Mouse (Mus musculus) urinary bladder, postnatal 0 days (tissue): ENCODE measurements around the gene Glp1r. TPM values are rescaled to one million over a fixed set of nuclear protein-coding genes. Genes with fewer than 3 reads are reported as not detected.

Experiments used
- microRNA-seq: library from miRNA; unstranded; fragments of <30 nt; microRNA quantifications from one replicate; pipeline ENCODE4, GENCODE M21; 2016
- polyA plus RNA-seq: library from polyadenylated mRNA; unstranded; fragments of >200 nt; fragmentation: Nextera tagmentation; extraction: Ambion mirVana; gene quantifications from 2 replicates; pipeline ENCODE4 v1.2.1, GENCODE M21; 2015

Glp1r gene
- polyA plus RNA-seq: 0.04 TPM in 1 of 2 replicates, not detected in the other

GRCm38 (mm10) chr17:30901627-30902026 is at the start of gene Glp1r:
TSS of gene Glp1r (plus strand) at chr17:30901817.

GRCm38 (mm10) chr17:30954340-30954739 is 52.7 kb downstream of the Glp1r start, which contains the start of gene Umodl1:
TSS of gene Umodl1 (plus strand) at chr17:30954640.

Small RNAs within 50 kb of the gene (microRNA-seq; reads per million reads assigned to microRNA genes)
- gene Gm24026: not detected

Other genes starting within 250 kb of the Glp1r start
- gene Umodl1, start 52.8 kb downstream of the Glp1r start, polyA plus RNA-seq: not detected in 2 replicates
- gene Abcg1, start 155.9 kb downstream of the Glp1r start, polyA plus RNA-seq: 1.9 and 4.7 TPM in 2 replicates
- 1.2 and 1.6 TPM in 2 replicates for gene Tff3, start 227.8 kb downstream of the Glp1r start, polyA plus RNA-seq
- gene Tff2, start 242.5 kb downstream of the Glp1r start, polyA plus RNA-seq: not detected in 2 replicates